Mouse (Mus musculus) brain, embryonic 14.5 days (tissue): ENCODE data around the gene Ung.

Experiments used
- CTCF ChIP-seq: fragments of 200-500 bp; IDR thresholded peaks from 2 replicates; pipeline ENCODE4 v1.5.1; 2012; ENCODE audit warnings: inconsistent platforms, mild to moderate bottlenecking, moderate library complexity, borderline replicate concordance; ENCODE audit not compliant: insufficient read depth, insufficient read length; ENCODE audit errors: extremely low read depth
- POLR2A ChIP-seq: fragments of 200-500 bp; IDR thresholded peaks from 2 replicates; pipeline ENCODE4 v1.6.1; 2012; ENCODE audit warnings: mild to moderate bottlenecking, inconsistent platforms, borderline replicate concordance; ENCODE audit not compliant: poor library complexity, insufficient read depth, insufficient read length, severe bottlenecking; ENCODE audit errors: extremely low read depth

- TF ChIP-seq POLR2A (no peak), CTCF (no peak)
Observed at GRCm38 (mm10) chr5:114154765-114155164, 24.6 kb downstream of the Ung start.
